Mouse (Mus musculus): ENCODE results near the gene Ipo4. TPM values are rescaled to one million over a fixed set of nuclear protein-coding genes. Genes with fewer than 3 reads are reported as not detected.

Ipo4 gene
- polyA plus RNA-seq, 1 experiment from 2014 or later, result 50.1 TPM

Other genes with a start within 250 kb of the Ipo4 start
- gene Dhrs4, start 157.2 kb downstream of the Ipo4 start, polyA plus RNA-seq (2021; fragmentation: Nextera tagmentation), result 22.5 and 23.0 TPM in 2 replicates
- 1.8 and 2.9 TPM in 2 replicates for gene Carmil3, start 145.3 kb downstream of the Ipo4 start, polyA plus RNA-seq (2021; fragmentation: Nextera tagmentation)
- gene Cpne6, start 125.5 kb downstream of the Ipo4 start, polyA plus RNA-seq (2021; fragmentation: Nextera tagmentation), result 661 and 751 TPM in 2 replicates
- 0.13 TPM in 1 of 2 replicates, not detected in the other for gene Nrl, start 111.0 kb downstream of the Ipo4 start, polyA plus RNA-seq (2021; fragmentation: Nextera tagmentation)
- 28.8 and 36.0 TPM in 2 replicates for gene Pck2, start 95.7 kb downstream of the Ipo4 start, polyA plus RNA-seq (2021; fragmentation: Nextera tagmentation)
- gene Dcaf11, start 76.0 kb downstream of the Ipo4 start, polyA plus RNA-seq (2021; fragmentation: Nextera tagmentation), result 70.4 and 77.7 TPM in 2 replicates
- not detected in 2 replicates for gene A730061H03Rik, start 75.6 kb downstream of the Ipo4 start, polyA plus RNA-seq (2021; fragmentation: Nextera tagmentation)
- not detected in 2 replicates for gene Fitm1, start 60.3 kb downstream of the Ipo4 start, polyA plus RNA-seq (2021; fragmentation: Nextera tagmentation)
- 54.2 and 58.9 TPM in 2 replicates for gene Psme1, start 57.8 kb downstream of the Ipo4 start, polyA plus RNA-seq (2021; fragmentation: Nextera tagmentation)
- gene Emc9, start 50.7 kb downstream of the Ipo4 start, polyA plus RNA-seq (2021; fragmentation: Nextera tagmentation), result 151 and 161 TPM in 2 replicates
- 115 TPM in 2 replicates for gene Psme2, start 44.8 kb downstream of the Ipo4 start, polyA plus RNA-seq (2021; fragmentation: Nextera tagmentation)
- gene Rnf31, start 44.2 kb downstream of the Ipo4 start, polyA plus RNA-seq (2021; fragmentation: Nextera tagmentation), result 6.5 and 11.3 TPM in 2 replicates
- gene Irf9, start 32.4 kb downstream of the Ipo4 start, polyA plus RNA-seq (2021; fragmentation: Nextera tagmentation), result 4.6 and 5.9 TPM in 2 replicates
- 0.78 and 0.95 TPM in 2 replicates for gene Rec8, start 17.9 kb downstream of the Ipo4 start, polyA plus RNA-seq (2021; fragmentation: Nextera tagmentation)
- gene Gm49378, start 1.9 kb upstream of the Ipo4 start, polyA plus RNA-seq (2021; fragmentation: Nextera tagmentation), result 0.14 and 0.48 TPM in 2 replicates
- 32.7 and 36.4 TPM in 2 replicates for gene Tm9sf1, start 7.8 kb upstream of the Ipo4 start, polyA plus RNA-seq (2021; fragmentation: Nextera tagmentation)
- gene Tssk4, start 14.2 kb upstream of the Ipo4 start, polyA plus RNA-seq (2021; fragmentation: Nextera tagmentation), result 0.11 and 0.29 TPM in 2 replicates
- 62.3 and 63.2 TPM in 2 replicates for gene Mdp1, start 24.6 kb upstream of the Ipo4 start, polyA plus RNA-seq (2021; fragmentation: Nextera tagmentation)
- gene Gmpr2, start 36.0 kb upstream of the Ipo4 start, polyA plus RNA-seq (2021; fragmentation: Nextera tagmentation), result 24.9 and 27.8 TPM in 2 replicates
- 665 and 692 TPM in 2 replicates for gene Nedd8, start 36.2 kb upstream of the Ipo4 start, polyA plus RNA-seq (2021; fragmentation: Nextera tagmentation)
- 8.2 and 9.7 TPM in 2 replicates for gene Tinf2, start 45.9 kb upstream of the Ipo4 start, polyA plus RNA-seq (2021; fragmentation: Nextera tagmentation)
- gene Tgm1, start 78.0 kb upstream of the Ipo4 start, polyA plus RNA-seq (2021; fragmentation: Nextera tagmentation), result 0.08 TPM in 1 of 2 replicates, not detected in the other
- 31.9 and 38.2 TPM in 2 replicates for gene Rabggta, start 86.3 kb upstream of the Ipo4 start, polyA plus RNA-seq (2021; fragmentation: Nextera tagmentation)
- gene Dhrs1, start 109.7 kb upstream of the Ipo4 start, polyA plus RNA-seq (2021; fragmentation: Nextera tagmentation), result 123 and 128 TPM in 2 replicates
- gene Nop9, start 109.7 kb upstream of the Ipo4 start, polyA plus RNA-seq (2021; fragmentation: Nextera tagmentation), result 8.1 and 8.5 TPM in 2 replicates
- gene Cideb, start 122.5 kb upstream of the Ipo4 start, polyA plus RNA-seq (2021; fragmentation: Nextera tagmentation), result 3.9 and 5.8 TPM in 2 replicates
- 0.16 and 0.54 TPM in 2 replicates for gene Ltb4r2, start 125.5 kb upstream of the Ipo4 start, polyA plus RNA-seq (2021; fragmentation: Nextera tagmentation)
- 0.26 TPM in 1 of 2 replicates, not detected in the other for gene Ltb4r1, start 130.0 kb upstream of the Ipo4 start, polyA plus RNA-seq (2021; fragmentation: Nextera tagmentation)
- 1.4 TPM in 2 replicates for gene Adcy4, start 148.1 kb upstream of the Ipo4 start, polyA plus RNA-seq (2021; fragmentation: Nextera tagmentation)
- 0.45 and 0.55 TPM in 2 replicates for gene Ripk3, start 152.9 kb upstream of the Ipo4 start, polyA plus RNA-seq (2021; fragmentation: Nextera tagmentation)
- 0.25 TPM in 1 of 2 replicates, not detected in the other for gene Nfatc4, start 187.2 kb upstream of the Ipo4 start, polyA plus RNA-seq (2021; fragmentation: Nextera tagmentation)
- gene Nynrin, start 218.1 kb upstream of the Ipo4 start, polyA plus RNA-seq (2021; fragmentation: Nextera tagmentation), result 0.49 and 0.88 TPM in 2 replicates
- gene Cbln3, start 248.4 kb upstream of the Ipo4 start, polyA plus RNA-seq (2021; fragmentation: Nextera tagmentation), result 0.06 and 0.09 TPM in 2 replicates
- 2.3 and 2.4 TPM in 2 replicates for gene Khnyn, start 249.0 kb upstream of the Ipo4 start, polyA plus RNA-seq (2021; fragmentation: Nextera tagmentation)